Mouse (Mus musculus) embryonic facial prominence, embryonic 12.5 days (tissue): ENCODE data around the gene 4930505A04Rik. TPM values are rescaled to one million over a fixed set of nuclear protein-coding genes. Genes with fewer than 3 reads are reported as not detected.
"Not testable (repeated sequence)": the region's sequence is repeated elsewhere in the genome, so short reads cannot be mapped to it uniquely, and the experiment has no call there.

ENCODE experiments used
- ATAC-seq: fragments of 200-750 bp; cut with Nextera tagmentation; 2 replicates; pipeline ENCODE4 v1.8.0; 2017; ENCODE audit not compliant: insufficient number of reproducible peaks, insufficient read depth, low FRiP score, low TSS enrichment
- H3K27ac ChIP-seq: fragments of 300-500 bp; sonication (generic); 2 replicates; pipeline ENCODE4 v1.5.1; 2016; ENCODE audit warnings: mild to moderate bottlenecking
- H3K27me3 ChIP-seq: fragments of 300-500 bp; sonication (generic); 2 replicates; pipeline ENCODE4 v1.6.1; 2016; ENCODE audit warnings: mild to moderate bottlenecking, moderate library complexity
- H3K36me3 ChIP-seq: fragments of 300-500 bp; sonication (generic); 2 replicates; pipeline ENCODE4 v1.6.1; 2016; ENCODE audit warnings: mild to moderate bottlenecking
- H3K4me1 ChIP-seq: fragments of 300-500 bp; sonication (generic); 2 replicates; pipeline ENCODE4 v1.6.1; 2016
- H3K4me2 ChIP-seq: fragments of 300-500 bp; sonication (generic); replicated peaks from 2 replicates; pipeline ENCODE4 v1.6.1; 2016; ENCODE audit warnings: mild to moderate bottlenecking, moderate library complexity
- H3K4me3 ChIP-seq: fragments of 300-500 bp; sonication (generic); 2 replicates; pipeline ENCODE4 v1.5.1; 2016; ENCODE audit warnings: mild to moderate bottlenecking
- H3K9ac ChIP-seq: fragments of 300-500 bp; sonication (generic); 2 replicates; pipeline ENCODE4 v1.6.1; 2016; ENCODE audit warnings: mild to moderate bottlenecking, moderate library complexity
- H3K9me3 ChIP-seq: fragments of 300-500 bp; sonication (generic); 2 replicates; pipeline ENCODE4 v1.6.1; 2016; ENCODE audit warnings: mild to moderate bottlenecking, moderate library complexity
- WGBS: fragments of 180-500 bp; shearing (Covaris S2); methylation state at CpG from one replicate; pipeline ENCODE4 v1.1.7; 2016; 5-methylcytosine and 5-hydroxymethylcytosine counted together
- polyA plus RNA-seq: library from polyadenylated mRNA; unstranded; fragments of >200 nt; fragmentation: Nextera tagmentation; extraction: Ambion mirVana; gene quantifications from 2 replicates; pipeline ENCODE4 v1.2.1, GENCODE M21; 2016

The 4930505A04Rik gene
- polyA plus RNA-seq, 1 experiment from 2014 or later = not detected

DNA sequence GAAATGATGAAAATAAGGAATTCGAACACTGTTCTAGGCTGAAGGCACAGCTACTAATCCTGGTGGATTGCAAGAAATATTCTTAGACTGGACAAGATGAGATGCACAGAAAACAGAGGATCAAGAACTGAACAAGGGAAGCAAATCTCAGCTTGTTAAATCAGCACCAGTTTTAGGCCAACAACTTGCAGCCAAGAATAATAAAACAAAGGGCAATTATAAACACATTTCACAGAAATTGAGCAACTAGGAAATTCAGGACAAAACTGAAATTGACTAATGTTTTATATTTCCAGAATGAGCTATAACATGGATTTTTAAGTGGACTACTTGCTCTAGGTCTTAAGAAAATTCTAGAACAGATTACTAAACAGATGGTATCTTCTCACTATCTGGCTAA lies 24.1 kb downstream of the 4930505A04Rik start:
- no peak overlapping the region for H3K4me2 ChIP-seq
- no peak overlapping the region for H3K4me3 ChIP-seq
- H3K27me3 ChIP-seq = no peaks in the 10 kb centered on the region
- H3K27ac ChIP-seq = no peak overlapping the region
- H3K9me3 ChIP-seq = no peaks in the 10 kb centered on the region
- 90% methylated on average over 1 of the region's 1 CpGs for WGBS
- H3K36me3 ChIP-seq = no peaks in the 10 kb centered on the region
- no peak for ATAC-seq
- H3K9ac ChIP-seq = no peak overlapping the region
- no peaks in the 10 kb centered on the region for H3K4me1 ChIP-seq

GRCm38 (mm10) chr11:30444192-30444905 lies 27.3 kb downstream of the 4930505A04Rik start:
- not testable (repeated sequence) for ATAC-seq, H3K9me3 ChIP-seq, H3K4me1 ChIP-seq, H3K27ac ChIP-seq, H3K36me3 ChIP-seq, H3K9ac ChIP-seq, H3K27me3 ChIP-seq, H3K4me2 ChIP-seq, H3K4me3 ChIP-seq
- 79% methylated on average over 12 of the region's 12 CpGs for WGBS

DNA sequence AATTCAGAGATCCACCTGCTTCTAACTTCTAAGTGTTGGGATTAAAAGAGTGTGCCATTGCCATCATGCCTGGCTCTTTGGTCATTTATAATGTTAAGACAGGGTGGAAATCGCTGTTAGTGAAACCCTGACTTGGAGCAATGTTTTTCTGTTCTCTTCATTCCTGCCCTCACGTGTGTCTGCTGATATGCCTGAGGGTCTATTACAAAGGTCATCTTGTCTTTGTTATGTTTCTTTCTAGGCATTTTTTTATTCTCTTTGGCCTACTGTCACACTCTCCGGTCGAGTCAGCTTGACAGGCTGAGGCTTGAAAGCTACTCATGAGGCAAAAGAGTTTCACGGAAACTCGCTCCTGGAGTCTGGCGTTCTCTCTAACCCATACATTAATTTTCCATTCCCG lies 27.9 kb downstream of the 4930505A04Rik start:
- no peak overlapping the region for H3K4me2 ChIP-seq
- no peak overlapping the region for H3K9ac ChIP-seq
- H3K27ac ChIP-seq = no peak overlapping the region
- no peaks in the 10 kb centered on the region for H3K4me1 ChIP-seq
- no peak overlapping the region for H3K4me3 ChIP-seq
- no peak for ATAC-seq
- H3K27me3 ChIP-seq = no peaks in the 10 kb centered on the region
- H3K9me3 ChIP-seq = no peaks in the 10 kb centered on the region
- H3K36me3 ChIP-seq = no peaks in the 10 kb centered on the region
- 82% methylated on average over 8 of the region's 8 CpGs for WGBS

- Histone ChIP-seq H3K27ac (no peak overlapping the region), H3K27me3 (no peaks in the 10 kb centered on the region), H3K4me1 (no peaks in the 10 kb centered on the region), H3K9me3 (no peaks in the 10 kb centered on the region), H3K36me3 (no peaks in the 10 kb centered on the region), H3K4me2 (no peak overlapping the region), H3K4me3 (no peak overlapping the region), H3K9ac (no peak overlapping the region)
- 79% methylated on average over 2 of the region's 2 CpGs for WGBS
- no peak for ATAC-seq
Observed at GRCm38 (mm10) chr11:30433256-30433950, 38.2 kb downstream of the 4930505A04Rik start.

DNA sequence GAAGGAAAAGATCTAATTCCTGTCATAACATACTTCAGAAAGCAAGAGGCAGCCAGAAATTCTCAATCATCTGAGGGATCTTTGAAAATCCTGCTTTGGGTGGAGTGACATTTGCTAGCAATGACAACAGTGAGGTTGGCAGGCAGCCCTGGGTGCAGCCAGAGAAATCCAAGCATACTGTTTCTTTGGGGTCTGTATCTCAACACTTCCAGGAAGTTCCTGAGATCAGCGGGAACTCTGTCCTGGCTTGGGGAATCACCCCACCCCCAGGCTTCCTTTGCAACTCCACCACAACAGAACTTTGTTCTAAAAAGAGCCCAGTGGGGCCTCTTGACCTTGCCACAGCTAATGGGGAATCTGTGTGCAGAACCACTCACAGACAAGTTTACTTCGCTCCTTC lies 66.0 kb downstream of the 4930505A04Rik start:
- ATAC-seq = no peak
- H3K4me3 ChIP-seq = no peak overlapping the region
- H3K4me2 ChIP-seq = no peak overlapping the region
- H3K9me3 ChIP-seq = no peaks in the 10 kb centered on the region
- H3K9ac ChIP-seq = no peak overlapping the region
- no peaks in the 10 kb centered on the region for H3K36me3 ChIP-seq
- WGBS = 22% methylated on average over 2 of the region's 2 CpGs
- H3K4me1 ChIP-seq = peaks cover 10% of the 10 kb centered on the region; the same call in 1 of the 2 replicates
- 0 out of 2 replicates have a peak overlapping the region, but pooled peaks have one; percentile 11 for H3K27ac ChIP-seq
- H3K27me3 ChIP-seq = no peaks in the 10 kb centered on the region

DNA sequence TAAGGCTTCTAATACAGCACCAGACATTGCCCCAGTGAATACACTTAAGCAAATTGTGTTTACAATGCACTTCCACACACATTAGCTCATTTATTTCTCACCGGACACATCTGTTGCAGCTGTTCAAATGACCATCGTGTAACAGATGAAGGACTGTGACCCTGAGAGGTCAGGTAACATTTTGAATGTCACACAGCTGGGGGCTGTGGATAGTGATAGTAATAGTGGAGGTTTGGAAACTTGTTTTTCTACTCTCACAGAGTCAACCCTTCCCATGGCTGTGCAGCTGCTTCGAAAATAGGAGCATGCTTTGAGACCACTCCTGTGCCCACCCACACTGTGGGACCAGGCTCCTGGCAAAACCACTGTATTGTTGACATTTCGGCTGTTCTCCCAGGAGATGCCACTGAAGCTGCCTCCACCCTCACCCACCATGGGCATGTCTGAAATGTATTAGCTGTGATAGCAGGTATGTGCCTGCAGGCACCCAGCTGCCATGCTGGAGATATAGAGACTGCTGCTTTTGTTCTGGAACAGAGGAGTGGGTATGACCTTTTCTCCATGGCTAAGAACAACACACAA lies 66.9 kb downstream of the 4930505A04Rik start:
- no peaks in the 10 kb centered on the region for H3K36me3 ChIP-seq
- H3K4me2 ChIP-seq = no peak overlapping the region
- no peak overlapping the region for H3K4me3 ChIP-seq
- peaks cover 10% of the 10 kb centered on the region; the same call in 1 of the 2 replicates for H3K4me1 ChIP-seq
- peak overlapping the region; percentile 30 for H3K27ac ChIP-seq
- WGBS = 31% methylated on average over 4 of the region's 4 CpGs
- H3K27me3 ChIP-seq = no peaks in the 10 kb centered on the region
- no peak overlapping the region for H3K9ac ChIP-seq
- 0 out of 2 replicates have a peak, but pooled peaks have one; percentile 47 for ATAC-seq
- H3K9me3 ChIP-seq = no peaks in the 10 kb centered on the region

- Histone ChIP-seq H3K27ac (no peak overlapping the region), H3K9me3 (no peaks in the 10 kb centered on the region), H3K4me3 (no peak overlapping the region), H3K36me3 (no peaks in the 10 kb centered on the region), H3K4me2 (no peak overlapping the region), H3K9ac (no peak overlapping the region), H3K27me3 (no peaks in the 10 kb centered on the region), H3K4me1 (no peaks in the 10 kb centered on the region)
- no peak for ATAC-seq
Observed at GRCm38 (mm10) chr11:30394351-30394750, 77.3 kb downstream of the 4930505A04Rik start.

- no peaks in the 10 kb centered on the region for H3K4me1 ChIP-seq
- H3K27ac ChIP-seq = no peak overlapping the region
- ATAC-seq = no peak
- no peak overlapping the region for H3K9ac ChIP-seq
- no peaks in the 10 kb centered on the region for H3K36me3 ChIP-seq
- H3K27me3 ChIP-seq = no peaks in the 10 kb centered on the region
- no peak overlapping the region for H3K4me2 ChIP-seq
- no peaks in the 10 kb centered on the region for H3K9me3 ChIP-seq
- no peak overlapping the region for H3K4me3 ChIP-seq
Observed at GRCm38 (mm10) chr11:30383076-30383475, 88.6 kb downstream of the 4930505A04Rik start.

Other genes starting within 250 kb of the 4930505A04Rik start
- gene Sptbn1, start 203.7 kb downstream of the 4930505A04Rik start, polyA plus RNA-seq = 82.6 and 83.7 TPM in 2 replicates
- gene Acyp2, start 177.8 kb upstream of the 4930505A04Rik start, polyA plus RNA-seq = 8.1 TPM in 2 replicates